Mouse (Mus musculus) ES-E14 (cell line): Measurements from ENCODE around the gene Rora. TPM values are rescaled to one million over a fixed set of nuclear protein-coding genes. Genes with fewer than 3 reads are reported as not detected.

ENCODE experiments used
- DNase-seq: peaks from one replicate; pipeline ENCODE4 v3.0.0-alpha.2; 2013; ENCODE audit warnings: low read depth, low spot score
- H3K27ac ChIP-seq: 2 replicates; pipeline ENCODE4 v1.5.1; 2012; ENCODE audit warnings: low read depth, mild to moderate bottlenecking, low read length, moderate library complexity, mixed read lengths; ENCODE audit not compliant: poor library complexity, insufficient read depth, severe bottlenecking
- H3K36me3 ChIP-seq: 2 replicates; pipeline ENCODE4 v1.6.1; 2012; ENCODE audit warnings: mild to moderate bottlenecking, low read length, moderate library complexity, mixed read lengths; ENCODE audit not compliant: control insufficient read depth, poor library complexity, insufficient read depth, severe bottlenecking
- H3K4me1 ChIP-seq, 2 experiments: fragments of 150-350 bp in 1 of 2; sonication (generic) in 1 of 2; 2 replicates each; pipeline ENCODE4 v1.6.1; 2012; ENCODE audit warnings: low read length in 2 of 2, mild to moderate bottlenecking in 1 of 2, mixed read lengths in 1 of 2; ENCODE audit not compliant: control insufficient read depth in 2 of 2, insufficient read depth in 2 of 2, poor library complexity in 1 of 2
- H3K4me3 ChIP-seq, 2 experiments: fragments of 150-350 bp in 1 of 2; sonication (generic) in 1 of 2; 2 replicates each; pipeline ENCODE4 v1.5.1; 2012; ENCODE audit warnings: low read length in 2 of 2, low read depth in 1 of 2, mild to moderate bottlenecking in 1 of 2, mixed read lengths in 1 of 2; ENCODE audit not compliant: insufficient read depth in 1 of 2, poor library complexity in 1 of 2, severe bottlenecking in 1 of 2
- H3K9ac ChIP-seq: 2 replicates; pipeline ENCODE4 v1.6.1; 2012; ENCODE audit warnings: low read depth, mild to moderate bottlenecking, low read length, mixed read lengths; ENCODE audit not compliant: poor library complexity, insufficient read depth, severe bottlenecking
- H3K9me3 ChIP-seq: fragments of 150-350 bp; sonication (generic); 2 replicates; pipeline ENCODE4 v1.6.1; 2012; ENCODE audit warnings: low read depth, mild to moderate bottlenecking, low read length; ENCODE audit not compliant: control insufficient read depth, insufficient read depth
- CHD2 ChIP-seq: IDR thresholded peaks from 2 replicates; pipeline ENCODE4 v1.6.1; 2014; ENCODE audit warnings: mild to moderate bottlenecking, low read depth, low read length, inconsistent platforms
- HCFC1 ChIP-seq: IDR thresholded peaks from 2 replicates; pipeline ENCODE4 v1.6.1; 2012; ENCODE audit warnings: low read length, inconsistent platforms, borderline replicate concordance; ENCODE audit not compliant: insufficient read depth
- MAFK ChIP-seq: IDR thresholded peaks from 2 replicates; pipeline ENCODE4 v1.6.1; 2014; ENCODE audit warnings: mild to moderate bottlenecking, low read depth, low read length, inconsistent platforms; ENCODE audit not compliant: insufficient read depth
- ZC3H11A ChIP-seq: IDR thresholded peaks from 2 replicates; pipeline ENCODE4 v1.6.1; 2012; ENCODE audit warnings: low read depth, mild to moderate bottlenecking, inconsistent platforms, low read length, borderline replicate concordance
- ZNF384 ChIP-seq: IDR thresholded peaks from 2 replicates; pipeline ENCODE4 v1.6.1; 2012; ENCODE audit warnings: low read depth, low read length, inconsistent platforms
- in situ Hi-C, 2 experiments: fragments of 600-800 bp; cut with MboI; formaldehyde crosslinking; loops; one replicate each; pipeline ENCODE4 v1.15.1; 2025; ENCODE audit warnings: low sequenced_read_pairs in 2 of 2, inconsistent platforms in 1 of 2; ENCODE audit not compliant: unreplicated experiment in 2 of 2
- total RNA-seq: library from RNA; depleted of rRNA; stranded (reverse); fragments of 300-350 nt; gene quantifications from 2 replicates; pipeline ENCODE4 v1.2.3, GENCODE M21; 2012

Rora gene
- total RNA-seq, 1 experiment, result 2.1 TPM

GRCm38 (mm10) chr9:69004514-69004913 lies 350.9 kb downstream of the Rora start:
- DNase-seq, result no peak
- H3K27ac ChIP-seq, result no peak overlapping the region
- no peak overlapping the region for H3K4me3 ChIP-seq
- in situ Hi-C loops, result no loop called here
- no peaks in the 10 kb centered on the region for H3K4me1 ChIP-seq
- H3K36me3 ChIP-seq, result no peaks in the 10 kb centered on the region
- TF ChIP-seq ZNF384 (no peak), CHD2 (no peak), HCFC1 (no peak), ZC3H11A (no peak), MAFK (no peak)
- H3K9ac ChIP-seq, result no peak overlapping the region
- H3K9me3 ChIP-seq, result no peaks in the 10 kb centered on the region

- H3K9me3 ChIP-seq, result no peaks in the 10 kb centered on the region
- TF ChIP-seq ZNF384 (no peak), CHD2 (no peak)
- no peak overlapping the region for H3K9ac ChIP-seq
- no peak overlapping the region for H3K4me3 ChIP-seq
- no peak overlapping the region for H3K27ac ChIP-seq
- H3K4me1 ChIP-seq, result no peaks in the 10 kb centered on the region
- in situ Hi-C loops, result no loop called here
- DNase-seq, result no peak
- H3K36me3 ChIP-seq, result no peaks in the 10 kb centered on the region
Observed at GRCm38 (mm10) chr9:69006666-69007065, 353.1 kb downstream of the Rora start.

GRCm38 (mm10) chr9:69008706-69009105 lies 355.1 kb downstream of the Rora start:
- Histone ChIP-seq H3K4me1 (no peaks in the 10 kb centered on the region), H3K36me3 (no peaks in the 10 kb centered on the region), H3K9ac (no peak overlapping the region), H3K27ac (no peak overlapping the region), H3K4me3 (no peak overlapping the region), H3K9me3 (no peaks in the 10 kb centered on the region)
- in situ Hi-C loops, result no loop called here
- TF ChIP-seq MAFK, result no peak
- no peak for TF ChIP-seq ZNF384
- no peak for TF ChIP-seq ZC3H11A
- no peak for TF ChIP-seq CHD2
- no peak for TF ChIP-seq HCFC1
- DNase-seq, result no peak

DNA sequence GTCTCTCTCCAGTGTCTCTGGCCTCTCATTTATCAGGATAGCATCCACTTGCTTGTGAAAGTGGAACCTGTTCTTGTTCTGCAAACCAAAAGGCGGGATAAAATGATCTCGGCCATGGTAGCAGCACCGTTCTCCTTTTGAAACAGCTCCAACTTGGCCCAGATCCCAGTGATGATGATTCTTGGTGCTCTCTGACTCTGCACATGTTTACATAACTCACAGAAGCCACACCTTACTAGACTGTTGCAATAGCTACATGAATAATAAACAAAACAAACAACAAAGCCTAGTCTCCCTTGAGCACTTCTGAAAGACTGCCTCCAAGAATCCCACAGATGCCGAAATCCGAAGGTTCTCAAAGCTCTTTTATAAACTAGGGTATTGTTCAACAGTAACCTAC lies 357.3 kb downstream of the Rora start:
- in situ Hi-C loops, result no loop called here
- H3K4me3 ChIP-seq, result no peak overlapping the region
- TF ChIP-seq ZC3H11A, result no peak
- TF ChIP-seq HCFC1, result no peak
- no peak for TF ChIP-seq ZNF384
- no peak for TF ChIP-seq CHD2
- no peak for TF ChIP-seq MAFK
- H3K4me1 ChIP-seq, result no peaks in the 10 kb centered on the region
- H3K27ac ChIP-seq, result no peak overlapping the region
- DNase-seq, result no peak
- no peaks in the 10 kb centered on the region for H3K36me3 ChIP-seq
- H3K9me3 ChIP-seq, result no peaks in the 10 kb centered on the region
- H3K9ac ChIP-seq, result no peak overlapping the region

DNA sequence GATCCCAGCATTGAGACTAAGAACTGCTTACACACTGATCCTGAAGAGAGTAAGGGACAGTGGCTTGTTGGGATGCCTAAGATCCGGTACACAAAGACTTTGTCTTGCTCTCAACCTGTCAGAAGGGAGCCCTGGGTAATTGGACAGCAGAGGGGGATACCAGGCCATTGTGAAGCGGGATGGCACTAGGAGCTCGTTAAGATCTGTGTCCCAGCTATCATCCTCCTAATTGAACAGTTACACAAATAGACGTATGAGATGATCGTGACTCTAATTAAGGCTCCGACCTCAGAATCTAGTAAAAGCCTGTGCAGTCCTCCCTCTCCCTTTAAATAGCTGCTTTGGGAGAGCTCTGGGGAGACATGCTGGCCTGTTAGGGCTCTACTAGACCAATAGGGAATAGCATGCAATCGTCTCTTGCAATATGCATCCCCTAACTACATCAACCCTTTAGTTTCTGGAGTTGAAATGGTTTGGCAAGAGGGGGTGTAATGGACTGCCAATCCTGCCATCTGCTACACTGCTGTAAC lies 359.7 kb downstream of the Rora start:
- H3K4me1 ChIP-seq, result no peaks in the 10 kb centered on the region
- in situ Hi-C loops, result no loop called here
- no peak overlapping the region for H3K4me3 ChIP-seq
- TF ChIP-seq ZNF384, result no peak
- TF ChIP-seq ZC3H11A, result no peak
- TF ChIP-seq CHD2, result no peak
- TF ChIP-seq HCFC1, result no peak
- TF ChIP-seq MAFK, result no peak
- no peak overlapping the region for H3K27ac ChIP-seq
- no peaks in the 10 kb centered on the region for H3K36me3 ChIP-seq
- no peaks in the 10 kb centered on the region for H3K9me3 ChIP-seq
- no peak overlapping the region for H3K9ac ChIP-seq
- DNase-seq, result no peak
